Mouse (Mus musculus): ENCODE results near the gene Arhgap24.

- TF ChIP-seq E2F4 (IDR thresholded peaks at IDR 0.05; ENCODE audit: insufficient read depth): no peak
- TF ChIP-seq REST (IDR thresholded peaks at IDR 0.05; ENCODE audit: insufficient read depth, insufficient read length): no peak
- no peak for TF ChIP-seq MYOG (IDR thresholded peaks at IDR 0.05; ENCODE audit: control insufficient read depth in 1 of 3, insufficient read depth in 1 of 3, insufficient read length in 2 of 3, low read depth in 2 of 3)
- no peak for TF ChIP-seq MAX (IDR thresholded peaks at IDR 0.05; ENCODE audit: low read depth)
- TF ChIP-seq USF1 (IDR thresholded peaks at IDR 0.05; ENCODE audit: low read depth): no peak
- TF ChIP-seq POLR2A (IDR thresholded peaks at IDR 0.05; ENCODE audit: insufficient read length, low read depth): no peak
- no peak for TF ChIP-seq POLR2AphosphoS2 (IDR thresholded peaks at IDR 0.05; ENCODE audit: insufficient read length, low read depth)
- no peak for TF ChIP-seq TCF12 (IDR thresholded peaks at IDR 0.05; ENCODE audit: insufficient read depth, poor library complexity, severe bottlenecking)
Measured at GRCm38 (mm10) chr5:102670206-102670605, 189.0 kb downstream of the Arhgap24 start.

Measured in myocyte (in vitro differentiated cells).